Mouse (Mus musculus) lung, adult 10 weeks (tissue): ENCODE results near the gene Gapdhs. TPM values are rescaled to one million over a fixed set of nuclear protein-coding genes. Genes with fewer than 3 reads are reported as not detected.

Source experiments
- polyA plus RNA-seq: library from polyadenylated mRNA; stranded (reverse); fragments of 350-450 nt; fragmentation: Illumina TruSeq; extraction: RNeasy Lipid Tissue Mini Kit (QIAGEN cat#74804); gene quantifications from one replicate; pipeline ENCODE4 v1.2.3, GENCODE M21; 2014; ENCODE audit warnings: low read depth, low replicate concordance; ENCODE audit not compliant: insufficient read depth

Gene Gapdhs
- not detected for polyA plus RNA-seq

DNA sequence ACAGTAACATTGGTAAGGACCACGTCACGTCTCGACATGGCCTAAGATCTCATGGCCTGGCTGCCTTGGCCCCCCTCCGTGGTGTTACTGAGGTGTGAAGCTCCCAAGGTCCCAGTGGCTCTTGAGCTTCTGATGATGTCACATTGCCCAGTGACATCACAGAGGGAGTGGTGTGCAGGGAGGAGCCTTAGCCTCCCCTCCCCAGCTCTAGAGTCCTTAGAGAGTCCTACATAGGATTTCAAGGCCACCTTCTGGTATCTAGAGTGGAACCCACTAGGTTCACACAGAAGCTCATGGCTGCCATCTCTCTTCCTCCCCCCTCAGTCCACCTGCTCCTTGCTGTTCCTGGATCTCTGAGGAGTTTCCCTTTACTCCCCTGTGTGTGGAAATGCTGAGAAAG is at the start of gene Gapdhs:
Gene Gapdhs, minus strand, starts transcription at position 65 of the 400 bp plus-strand sequence.

DNA sequence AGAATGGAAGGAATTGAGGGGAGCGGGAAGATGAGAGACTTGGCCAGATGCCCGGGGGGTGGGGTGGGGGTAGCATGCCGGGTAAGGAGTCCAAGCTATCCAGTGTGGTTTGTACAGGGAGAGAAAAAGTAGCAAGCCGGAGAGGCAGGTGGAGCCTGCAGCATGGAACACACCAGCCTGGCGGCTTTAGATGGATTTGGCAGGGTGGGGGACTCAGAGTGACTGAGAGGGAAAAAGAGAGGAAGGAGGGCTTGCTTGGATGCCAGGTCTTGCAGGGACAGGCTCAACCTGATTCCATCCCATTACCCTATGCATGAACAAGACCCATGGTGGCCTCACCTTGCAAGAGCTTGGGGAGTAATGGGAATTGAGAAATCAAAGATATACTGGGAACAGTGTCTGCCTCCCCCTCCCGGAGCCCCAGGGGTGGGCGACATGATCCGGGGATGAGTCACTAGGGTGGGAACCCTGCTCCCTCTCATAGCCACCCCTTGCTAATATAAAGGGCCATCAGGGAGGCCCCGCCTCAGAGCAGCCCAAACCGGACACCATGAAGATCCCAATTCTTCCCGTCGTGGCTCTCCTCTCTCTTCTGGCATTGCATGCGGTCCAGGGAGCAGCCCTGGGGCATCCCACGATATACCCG is 44.0 kb upstream of the Gapdhs start, which contains the start of gene Krtdap:
Gene Krtdap, plus strand, starts transcription at position 520 of the 646 bp plus-strand sequence.

DNA sequence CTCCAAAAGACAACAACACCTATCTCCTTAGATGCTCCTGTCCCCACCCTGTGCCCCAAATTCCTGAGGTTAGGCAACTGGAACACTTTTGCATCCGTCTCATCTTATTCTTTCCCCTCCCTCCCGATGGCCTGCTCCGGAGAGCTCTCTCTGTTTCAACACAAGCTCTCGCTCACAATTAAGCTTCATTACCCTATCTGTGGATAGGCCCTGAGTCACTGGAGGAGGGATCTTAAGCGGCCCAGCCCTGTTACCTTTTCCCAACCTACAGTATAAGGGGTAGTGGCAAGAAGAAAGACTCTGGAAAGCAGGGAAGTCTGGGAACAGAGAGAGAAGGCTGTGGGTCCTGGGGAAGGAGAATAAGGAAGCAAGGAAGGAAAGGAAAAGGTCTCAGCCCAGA is 20.0 kb upstream of the Gapdhs start, which contains the start of gene Dmkn:
Gene Dmkn, plus strand, starts transcription at position 301 of the 400 bp plus-strand sequence.

DNA sequence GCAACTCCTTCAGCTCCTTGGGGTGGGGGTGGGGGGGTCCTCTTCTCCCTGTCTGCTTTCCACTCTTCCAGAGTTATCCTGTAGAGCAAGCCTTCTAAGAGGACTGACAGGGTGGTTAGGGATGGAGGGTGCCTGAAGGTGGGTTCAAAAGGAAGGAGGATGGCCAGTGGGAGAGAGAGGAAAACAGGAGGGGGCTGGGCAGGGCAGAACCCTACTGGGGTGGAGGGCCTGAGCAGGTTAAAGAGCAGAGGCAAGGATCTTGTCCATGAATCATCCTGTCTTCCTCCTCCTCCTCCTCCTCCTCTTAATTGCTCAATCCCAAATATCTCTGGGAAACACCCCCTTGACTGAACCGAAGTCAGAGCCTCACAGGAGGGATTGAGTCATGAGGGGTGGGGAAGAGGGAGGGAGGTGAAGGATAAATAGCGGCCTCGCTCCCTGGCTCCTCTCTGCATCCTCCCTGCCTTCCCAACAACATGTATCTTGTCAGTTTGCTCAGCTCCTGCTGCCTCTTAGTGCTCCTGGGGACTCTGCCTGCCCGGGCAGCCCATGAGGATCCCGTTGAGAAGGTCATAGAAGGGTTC is 7.7 kb upstream of the Gapdhs start, which contains the start of gene Sbsn:
Gene Sbsn, plus strand, starts transcription at position 386 of the 584 bp plus-strand sequence.

DNA sequence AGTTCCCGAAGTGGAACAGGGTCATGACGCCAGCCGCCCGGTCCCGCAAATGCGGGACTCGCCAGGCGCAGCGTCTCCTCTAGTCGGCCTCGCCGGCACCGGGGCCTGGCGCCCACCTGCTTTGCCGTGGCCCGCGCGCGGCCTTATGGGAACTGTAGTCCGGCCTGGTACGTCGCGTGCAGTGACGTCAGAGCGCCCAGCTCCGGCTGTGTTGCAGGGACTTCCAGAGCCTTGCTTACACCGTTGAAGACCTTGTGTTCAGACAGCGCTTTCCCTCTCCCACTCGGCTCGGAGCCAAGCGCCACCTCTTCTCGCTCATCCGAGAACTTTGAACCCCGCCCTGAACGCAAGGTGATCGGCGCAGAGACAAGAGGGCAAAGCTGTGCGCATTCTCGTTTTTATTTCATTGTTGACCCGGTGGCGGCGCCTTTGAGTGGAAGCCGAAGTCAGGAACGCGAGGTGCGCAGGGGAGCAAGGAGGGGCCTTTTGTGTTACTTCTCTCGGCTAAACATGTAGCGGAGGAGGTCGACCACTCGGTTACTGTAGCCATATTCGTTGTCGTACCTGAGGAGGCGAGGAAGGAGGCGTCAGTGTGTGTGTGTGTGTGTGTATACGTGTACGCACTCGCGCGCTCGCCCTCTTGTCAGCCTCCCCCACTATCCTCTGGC is 14.0 kb downstream of the Gapdhs start, which contains the start of gene Tmem147:
Gene Tmem147, minus strand, starts transcription at position 145 of the 668 bp plus-strand sequence.

DNA sequence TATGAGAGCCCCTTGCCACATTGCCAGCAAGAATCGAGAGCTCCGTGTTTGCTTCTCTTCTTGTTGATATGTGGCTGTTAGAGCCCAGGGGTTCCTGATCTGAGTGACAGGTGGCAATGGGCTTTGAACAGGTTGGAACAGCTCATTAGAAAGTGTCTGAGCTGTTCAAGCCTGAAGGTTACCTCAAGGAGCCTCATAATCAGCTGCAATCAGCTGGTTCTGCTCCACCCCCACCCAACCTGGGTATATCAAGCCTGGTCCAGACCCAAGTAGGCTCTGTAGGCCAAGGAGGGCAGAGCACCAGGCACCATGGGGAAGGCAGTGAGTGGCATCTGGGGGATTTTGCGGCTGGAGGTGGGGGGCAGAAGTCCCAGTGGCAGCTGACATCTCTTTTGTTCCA is 31.5 kb downstream of the Gapdhs start, which contains the start of gene Atp4a:
Gene Atp4a, plus strand, starts transcription at position 268 of the 400 bp plus-strand sequence.

DNA sequence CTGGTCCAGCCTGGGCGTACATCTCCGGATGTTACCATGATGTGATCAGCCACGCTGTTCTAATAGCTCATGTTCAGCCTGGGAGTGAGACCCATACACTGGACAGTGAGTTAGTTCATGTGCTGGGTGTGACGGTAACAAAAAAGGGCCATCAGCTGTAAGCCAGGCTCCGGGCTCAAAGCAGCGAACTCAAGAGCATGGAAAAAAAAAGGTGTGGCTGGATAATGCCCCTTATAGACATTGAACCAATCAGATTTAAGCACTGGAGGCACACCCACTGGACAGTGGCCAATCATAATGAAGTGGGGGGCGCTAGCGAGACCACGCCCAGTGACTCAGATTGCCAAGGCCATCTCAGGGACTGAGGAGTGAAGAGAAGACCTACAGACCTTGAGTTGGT is 44.9 kb downstream of the Gapdhs start, which contains the start of gene 2200002J24Rik:
Gene 2200002J24Rik, plus strand, starts transcription at position 338 of the 400 bp plus-strand sequence.

Other genes starting within 250 kb of the Gapdhs start
- gene Arhgap33, start 208.6 kb downstream of the Gapdhs start, polyA plus RNA-seq, result 1.8 TPM
- gene Hspb6, start 191.5 kb downstream of the Gapdhs start, polyA plus RNA-seq, result 15.7 TPM
- 3.8 TPM for gene Proser3, start 191.4 kb downstream of the Gapdhs start, polyA plus RNA-seq
- gene Lin37, start 183.8 kb downstream of the Gapdhs start, polyA plus RNA-seq, result 24.8 TPM
- gene U2af1l4, start 180.4 kb downstream of the Gapdhs start, polyA plus RNA-seq, result 48.6 TPM
- 3.4 TPM for gene Gm49396, start 180.3 kb downstream of the Gapdhs start, polyA plus RNA-seq
- 190 TPM for gene Psenen, start 180.1 kb downstream of the Gapdhs start, polyA plus RNA-seq
- 8.4 TPM for gene Igflr1, start 178.3 kb downstream of the Gapdhs start, polyA plus RNA-seq
- gene Kmt2b, start 155.0 kb downstream of the Gapdhs start, polyA plus RNA-seq, result 8.2 TPM
- 2.5 TPM for gene Zbtb32, start 144.8 kb downstream of the Gapdhs start, polyA plus RNA-seq
- 2.1 TPM for gene Upk1a, start 130.8 kb downstream of the Gapdhs start, polyA plus RNA-seq
- 694 TPM for gene Cox6b1, start 117.5 kb downstream of the Gapdhs start, polyA plus RNA-seq
- not detected for gene Etv2, start 107.8 kb downstream of the Gapdhs start, polyA plus RNA-seq
- 62.6 TPM for gene Rbm42, start 93.4 kb downstream of the Gapdhs start, polyA plus RNA-seq
- 7.4 TPM for gene Haus5, start 78.7 kb downstream of the Gapdhs start, polyA plus RNA-seq
- gene Pmis2, start 72.1 kb downstream of the Gapdhs start, polyA plus RNA-seq, result not detected
- not detected for gene 2200002J24Rik, start 44.8 kb downstream of the Gapdhs start, polyA plus RNA-seq
- not detected for gene Atp4a, start 31.5 kb downstream of the Gapdhs start, polyA plus RNA-seq
- gene Tmem147, start 14.1 kb downstream of the Gapdhs start, polyA plus RNA-seq, result 100 TPM
- 17.0 TPM for gene Sbsn, start 7.8 kb upstream of the Gapdhs start, polyA plus RNA-seq
- 66.8 TPM for gene Dmkn, start 20.1 kb upstream of the Gapdhs start, polyA plus RNA-seq
- gene Krtdap, start 44.2 kb upstream of the Gapdhs start, polyA plus RNA-seq, result not detected
- gene Ffar2, start 80.1 kb upstream of the Gapdhs start, polyA plus RNA-seq, result 1.6 TPM
- gene Ffar3, start 112.5 kb upstream of the Gapdhs start, polyA plus RNA-seq, result not detected
- 0.51 TPM for gene Ffar1, start 117.9 kb upstream of the Gapdhs start, polyA plus RNA-seq
- gene Cd22, start 136.7 kb upstream of the Gapdhs start, polyA plus RNA-seq, result 9.9 TPM
- 1.6 TPM for gene Mag, start 171.2 kb upstream of the Gapdhs start, polyA plus RNA-seq
- 0.86 TPM for gene Hamp2, start 181.0 kb upstream of the Gapdhs start, polyA plus RNA-seq
- gene Hamp, start 200.4 kb upstream of the Gapdhs start, polyA plus RNA-seq, result 32.5 TPM
- 69.5 TPM for gene Usf2, start 213.1 kb upstream of the Gapdhs start, polyA plus RNA-seq
- gene Lsr, start 229.8 kb upstream of the Gapdhs start, polyA plus RNA-seq, result 37.2 TPM
- 5.7 TPM for gene Fam187b, start 230.1 kb upstream of the Gapdhs start, polyA plus RNA-seq